Mouse (Mus musculus): ENCODE measurements at regions not wholly inside any gene's neighbourhood (a gene's known extent, or its start where the extent isn't known, plus 50 kb on each side); places are given as distances from the start of the nearest gene placed in this dataset.

- Histone ChIP-seq H3K36me3 (replicated peaks in 1 of 2; ENCODE audit: control insufficient read depth in 1 of 2, insufficient read depth in 1 of 2, low read length in 1 of 2) (no peaks in the 10 kb centered on the region), H3K9ac (ENCODE audit: insufficient read depth, low read depth) (no peak overlapping the region), H3K27me3 (replicated peaks) (no peaks in the 10 kb centered on the region), H3K9me3 (replicated peaks; ENCODE audit: low read length) (no peaks in the 10 kb centered on the region), H3K4me2 (ENCODE audit: insufficient read depth, low read depth, poor library complexity, severe bottlenecking) (no peak overlapping the region), H3K79me2 (replicated peaks; ENCODE audit: control insufficient read depth, extremely low read depth, insufficient read depth, poor library complexity, severe bottlenecking) (no peaks in the 10 kb centered on the region), H3K4me3 (replicated peaks in 1 of 3; ENCODE audit: low read depth in 2 of 3, low read length in 2 of 3, poor library complexity in 1 of 3) (no peak overlapping the region), H3K27ac (ENCODE audit: insufficient read depth, low read depth) (no peak overlapping the region), H3K4me1 (ENCODE audit: control insufficient read depth in 1 of 2, insufficient read depth in 2 of 2) (peaks cover 0 to 5% of the 10 kb centered on the region in 2 experiments; a peak in 1 of 4 replicates)
- dilution Hi-C loops (cut with MboI; ENCODE audit: extremely low pct_ligation_motif_present, extremely low pct_unique_long_range_greater_than_20kb, low sequenced_read_pairs) (no loop called here), in situ Hi-C loops (cut with MboI; ENCODE audit: low pct_ligation_motif_present, low pct_unique_long_range_greater_than_20kb, low sequenced_read_pairs) (no loop called here)
- no peak for DNase-seq (ENCODE audit: extremely low read depth)
- no peak for TF ChIP-seq SMC3 (IDR thresholded peaks at IDR 0.05; ENCODE audit: low read depth, low read length)
- TF ChIP-seq NRF1 (IDR thresholded peaks at IDR 0.05; ENCODE audit: low read depth, low read length), result no peak
- no peak for TF ChIP-seq ZNF384 (IDR thresholded peaks at IDR 0.05; ENCODE audit: low read depth, low read length)
- no peak for TF ChIP-seq MYC (IDR thresholded peaks at IDR 0.05; ENCODE audit: low read depth, low read length)
- TF ChIP-seq MEF2A (IDR thresholded peaks at IDR 0.05; ENCODE audit: borderline replicate concordance, low read depth, low read length), result no peak
These were observed 86.8 kb downstream of the Cavin4 start for GRCm38 (mm10) chr4:48750087-48750486.

GRCm38 (mm10) chr4:48754466-48755171 is 91.3 kb downstream of the Cavin4 start:
- Histone ChIP-seq H3K4me2 (ENCODE audit: insufficient read depth, low read depth, poor library complexity, severe bottlenecking) (peak overlapping the region; percentile 46; the same call in 1 of the 2 replicates), H3K9me3 (replicated peaks; ENCODE audit: low read length) (no peaks in the 10 kb centered on the region), H3K4me3 (replicated peaks in 1 of 3; ENCODE audit: low read depth in 2 of 3, low read length in 2 of 3, poor library complexity in 1 of 3) (no peak overlapping the region), H3K4me1 (ENCODE audit: control insufficient read depth in 1 of 2, insufficient read depth in 2 of 2) (peaks cover 0 to 2% of the 10 kb centered on the region in 2 experiments; a peak in 1 of 4 replicates), H3K79me2 (replicated peaks; ENCODE audit: control insufficient read depth, extremely low read depth, insufficient read depth, poor library complexity, severe bottlenecking) (no peaks in the 10 kb centered on the region), H3K27ac (ENCODE audit: insufficient read depth, low read depth) (no peak overlapping the region), H3K9ac (ENCODE audit: insufficient read depth, low read depth) (no peak overlapping the region), H3K36me3 (replicated peaks in 1 of 2; ENCODE audit: control insufficient read depth in 1 of 2, insufficient read depth in 1 of 2, low read length in 1 of 2) (no peaks in the 10 kb centered on the region), H3K27me3 (replicated peaks) (no peaks in the 10 kb centered on the region)
- no peak for TF ChIP-seq POLR2A (IDR thresholded peaks at IDR 0.05; ENCODE audit: low read depth, low read length)
- no peak for TF ChIP-seq ZKSCAN1 (IDR thresholded peaks at IDR 0.05; ENCODE audit: borderline replicate concordance, low read depth, low read length)
- no peak for TF ChIP-seq MAZ (IDR thresholded peaks at IDR 0.05; ENCODE audit: low read depth, low read length)
- TF ChIP-seq TBP (conservative IDR thresholded peaks at IDR 0.05; ENCODE audit: low read depth, low read length), result no peak
- no peak for TF ChIP-seq MXI1 (IDR thresholded peaks at IDR 0.05; ENCODE audit: low read depth, low read length)
- no peak for TF ChIP-seq BHLHE40 (IDR thresholded peaks at IDR 0.05; ENCODE audit: low read depth, low read length)
- TF ChIP-seq ETS1 (conservative IDR thresholded peaks at IDR 0.05; ENCODE audit: low read depth, low read length), result peak; percentile 32; the same call in 1 of the 2 replicates
- TF ChIP-seq ELF1 (IDR thresholded peaks at IDR 0.05; ENCODE audit: low read depth, low read length), result no peak
- no peak for TF ChIP-seq MAX (IDR thresholded peaks at IDR 0.05; ENCODE audit: low read length)
- TF ChIP-seq EP300 (IDR thresholded peaks at IDR 0.05; ENCODE audit: low read length), result 0 out of 2 replicates have a peak, but pooled peaks have one; percentile 5
- no peak for TF ChIP-seq RCOR1 (conservative IDR thresholded peaks at IDR 0.05; ENCODE audit: low read depth, low read length)
- TF ChIP-seq RAD21 (IDR thresholded peaks at IDR 0.05; ENCODE audit: low read depth, low read length), result no peak
- DNase-seq (ENCODE audit: extremely low read depth), result no peak
- dilution Hi-C loops (cut with MboI; ENCODE audit: extremely low pct_ligation_motif_present, extremely low pct_unique_long_range_greater_than_20kb, low sequenced_read_pairs) (no loop called here), in situ Hi-C loops (cut with MboI; ENCODE audit: low pct_ligation_motif_present, low pct_unique_long_range_greater_than_20kb, low sequenced_read_pairs) (no loop called here)
